Mouse (Mus musculus) neural tube, embryonic 11.5 days (tissue): Measurements from ENCODE around the gene Esrrg. TPM values are rescaled to one million over a fixed set of nuclear protein-coding genes. Genes with fewer than 3 reads are reported as not detected.

Experiments used
- ATAC-seq: fragments of 200-750 bp; cut with Nextera tagmentation; 2 replicates; pipeline ENCODE4 v1.8.0; 2017; ENCODE audit warnings: moderate number of reproducible peaks, mild to moderate bottlenecking, moderate TSS enrichment, moderate library complexity; ENCODE audit not compliant: insufficient read depth, low FRiP score, low TSS enrichment
- DNase-seq: peaks from one replicate; pipeline ENCODE4 v3.0.0-alpha.2; 2015; ENCODE audit warnings: low spot score
- H3K27ac ChIP-seq: fragments of 300-500 bp; sonication (generic); 2 replicates; pipeline ENCODE4 v1.5.1; 2014; ENCODE audit warnings: low read depth, mild to moderate bottlenecking, low read length
- H3K27me3 ChIP-seq: fragments of 300-500 bp; sonication (generic); 2 replicates; pipeline ENCODE4 v1.6.1; 2014; ENCODE audit warnings: mild to moderate bottlenecking, low read length, mixed read lengths; ENCODE audit not compliant: control insufficient read depth, insufficient read depth
- H3K36me3 ChIP-seq: fragments of 300-500 bp; sonication (generic); 2 replicates; pipeline ENCODE4 v1.6.1; 2014; ENCODE audit warnings: mild to moderate bottlenecking, low read length, moderate library complexity, mixed read lengths; ENCODE audit not compliant: control insufficient read depth, insufficient read depth
- H3K4me1 ChIP-seq: fragments of 300-500 bp; sonication (generic); 2 replicates; pipeline ENCODE4 v1.6.1; 2014; ENCODE audit warnings: low read length, mixed read lengths; ENCODE audit not compliant: control insufficient read depth, insufficient read depth
- H3K4me2 ChIP-seq: fragments of 300-500 bp; sonication (generic); 2 replicates; pipeline ENCODE4 v1.6.1; 2014; ENCODE audit warnings: low read depth, mild to moderate bottlenecking, moderate library complexity
- H3K4me3 ChIP-seq: fragments of 300-500 bp; sonication (generic); 2 replicates; pipeline ENCODE4 v1.5.1; 2014; ENCODE audit warnings: low read depth, low read length
- H3K9ac ChIP-seq: fragments of 300-500 bp; sonication (generic); 2 replicates; pipeline ENCODE4 v1.6.1; 2014; ENCODE audit warnings: mild to moderate bottlenecking, low read length
- H3K9me3 ChIP-seq: fragments of 300-500 bp; sonication (generic); 2 replicates; pipeline ENCODE4 v1.6.1; 2016; ENCODE audit warnings: low read length; ENCODE audit not compliant: control insufficient read depth
- WGBS: fragments of 180-500 bp; shearing (Covaris S2); extraction: QIAGEN DNeasy Blood & Tissue Kit; methylation state at CpG from one replicate; pipeline ENCODE4 v1.1.7; 2014; 5-methylcytosine and 5-hydroxymethylcytosine counted together
- polyA plus RNA-seq: library from polyadenylated mRNA; unstranded; fragments of >200 nt; fragmentation: Nextera tagmentation; extraction: Ambion mirVana; gene quantifications from 2 replicates; pipeline ENCODE4 v1.2.1, GENCODE M21; 2014

Esrrg gene
- polyA plus RNA-seq, 1 experiment from 2014 or later = 12.7 TPM

- no peak within 1 kb of the TSS for H3K9ac ChIP-seq
- DNase-seq = peak; percentile 19
- WGBS = 56% methylated on average over 10 of the region's 10 CpGs
- peaks cover 3% of the 10 kb centered on the region; the same call in 1 of the 2 replicates for H3K4me1 ChIP-seq
- no peaks in the 10 kb centered on the region for H3K9me3 ChIP-seq
- no peak within 1 kb of the TSS for H3K27ac ChIP-seq
- H3K4me3 ChIP-seq = no peak within 1 kb of the TSS
- no peak within 1 kb of the TSS for H3K4me2 ChIP-seq
- no peaks in the 10 kb centered on the region for H3K27me3 ChIP-seq
- peak; percentile 58 for ATAC-seq
- no peaks in the 10 kb centered on the region for H3K36me3 ChIP-seq
These were observed 653.5 kb downstream of the Esrrg start, which contains the start of gene Ush2a for GRCm38 (mm10) chr1:188261903-188262682. Gene Ush2a, plus strand, starts transcription at chr1:188262023.
